Mouse (Mus musculus): Measurements from ENCODE around the gene Palm2. TPM values are rescaled to one million over a fixed set of nuclear protein-coding genes. Genes with fewer than 3 reads are reported as not detected.

Gene Palm2
- polyA plus RNA-seq, 1 experiment from 2014 or later = 2.9 TPM

- H3K9ac ChIP-seq = no peak overlapping the region
- 65% methylated on average over 4 of the region's 4 CpGs for WGBS
These were observed 12.9 kb downstream of the Palm2 start for GRCm38 (mm10) chr4:57446854-57447444.

GRCm38 (mm10) chr4:57451896-57452295 is 17.8 kb downstream of the Palm2 start:
- H3K27ac ChIP-seq = no peak overlapping the region
- H3K36me3 ChIP-seq (replicated peaks) = no peaks in the 10 kb centered on the region
- WGBS = 38% methylated on average over 3 of the region's 3 CpGs
- H3K9ac ChIP-seq = no peak overlapping the region
- no peaks in the 10 kb centered on the region for H3K9me3 ChIP-seq
- H3K4me3 ChIP-seq (replicated peaks) = no peak overlapping the region
- no peaks in the 10 kb centered on the region for H3K4me1 ChIP-seq
- ATAC-seq (ENCODE audit: low FRiP score) = no peak
- H3K27me3 ChIP-seq = no peaks in the 10 kb centered on the region
- H3K4me2 ChIP-seq = no peak overlapping the region

More at GRCm38 (mm10) chr4:57446854-57447444, 12.9 kb downstream of the Palm2 start:
- H3K27ac ChIP-seq = no peak overlapping the region
- H3K4me3 ChIP-seq (replicated peaks) = no peak overlapping the region
- no peak for ATAC-seq (ENCODE audit: low FRiP score)
- H3K9me3 ChIP-seq = no peaks in the 10 kb centered on the region
- no peaks in the 10 kb centered on the region for H3K36me3 ChIP-seq (replicated peaks)
- no peaks in the 10 kb centered on the region for H3K27me3 ChIP-seq
- no peak overlapping the region for H3K4me2 ChIP-seq
- H3K4me1 ChIP-seq = no peaks in the 10 kb centered on the region

GRCm38 (mm10) chr4:57452661-57453060 is 18.6 kb downstream of the Palm2 start:
- no peaks in the 10 kb centered on the region for H3K27me3 ChIP-seq
- H3K9me3 ChIP-seq = no peaks in the 10 kb centered on the region
- H3K9ac ChIP-seq = no peak overlapping the region
- H3K4me2 ChIP-seq = no peak overlapping the region
- H3K27ac ChIP-seq = no peak overlapping the region
- no peaks in the 10 kb centered on the region for H3K4me1 ChIP-seq
- no peaks in the 10 kb centered on the region for H3K36me3 ChIP-seq (replicated peaks)
- 93% methylated on average over 5 of the region's 5 CpGs for WGBS
- H3K4me3 ChIP-seq (replicated peaks) = no peak overlapping the region
- no peak for ATAC-seq (ENCODE audit: low FRiP score)

- ATAC-seq (ENCODE audit: low FRiP score) = no peak
- Histone ChIP-seq H3K4me3 (replicated peaks) (no peak overlapping the region), H3K9me3 (no peaks in the 10 kb centered on the region), H3K27me3 (no peaks in the 10 kb centered on the region), H3K9ac (no peak overlapping the region), H3K4me2 (no peak overlapping the region), H3K27ac (no peak overlapping the region), H3K4me1 (no peaks in the 10 kb centered on the region), H3K36me3 (replicated peaks) (no peaks in the 10 kb centered on the region)
- WGBS = 51% methylated on average over 3 of the region's 3 CpGs
These were observed 28.3 kb downstream of the Palm2 start for GRCm38 (mm10) chr4:57462378-57462777.

- 86% methylated on average over 7 of the region's 7 CpGs for WGBS
- H3K27ac ChIP-seq = no peak overlapping the region
- H3K9me3 ChIP-seq = no peaks in the 10 kb centered on the region
- H3K36me3 ChIP-seq (replicated peaks) = no peaks in the 10 kb centered on the region
- no peaks in the 10 kb centered on the region for H3K4me1 ChIP-seq
- no peak overlapping the region for H3K4me2 ChIP-seq
- no peak overlapping the region for H3K4me3 ChIP-seq (replicated peaks)
- H3K9ac ChIP-seq = no peak overlapping the region
- ATAC-seq (ENCODE audit: low FRiP score) = no peak
- H3K27me3 ChIP-seq = no peaks in the 10 kb centered on the region
These were observed 48.4 kb downstream of the Palm2 start for GRCm38 (mm10) chr4:57482435-57482834.

GRCm38 (mm10) chr4:57486392-57486791 is 52.3 kb downstream of the Palm2 start:
- no peak overlapping the region for H3K4me2 ChIP-seq
- no peaks in the 10 kb centered on the region for H3K36me3 ChIP-seq (replicated peaks)
- WGBS = 83% methylated on average over 3 of the region's 3 CpGs

GRCm38 (mm10) chr4:57489887-57490286 is 55.8 kb downstream of the Palm2 start:
- no peak overlapping the region for H3K9ac ChIP-seq
- no peaks in the 10 kb centered on the region for H3K27me3 ChIP-seq
- no peak for ATAC-seq (ENCODE audit: low FRiP score)
- H3K36me3 ChIP-seq (replicated peaks) = no peaks in the 10 kb centered on the region
- no peak overlapping the region for H3K4me3 ChIP-seq (replicated peaks)
- WGBS = 86% methylated on average over 6 of the region's 6 CpGs
- no peaks in the 10 kb centered on the region for H3K9me3 ChIP-seq
- H3K4me1 ChIP-seq = no peaks in the 10 kb centered on the region
- no peak overlapping the region for H3K27ac ChIP-seq
- no peak overlapping the region for H3K4me2 ChIP-seq

More at GRCm38 (mm10) chr4:57486392-57486791, 52.3 kb downstream of the Palm2 start:
- Histone ChIP-seq H3K27ac (no peak overlapping the region), H3K4me1 (no peaks in the 10 kb centered on the region), H3K27me3 (no peaks in the 10 kb centered on the region), H3K9me3 (no peaks in the 10 kb centered on the region), H3K9ac (no peak overlapping the region), H3K4me3 (replicated peaks) (no peak overlapping the region)
- ATAC-seq (ENCODE audit: low FRiP score) = no peak

GRCm38 (mm10) chr4:57504792-57505191 is 70.7 kb downstream of the Palm2 start:
- Histone ChIP-seq H3K9me3 (no peaks in the 10 kb centered on the region), H3K9ac (no peak overlapping the region), H3K4me2 (no peak overlapping the region), H3K4me3 (replicated peaks) (no peak overlapping the region), H3K27ac (no peak overlapping the region), H3K4me1 (no peaks in the 10 kb centered on the region), H3K27me3 (no peaks in the 10 kb centered on the region), H3K36me3 (replicated peaks) (no peaks in the 10 kb centered on the region)
- no peak for ATAC-seq (ENCODE audit: low FRiP score)
- WGBS = 92% methylated on average over 6 of the region's 6 CpGs

- no peaks in the 10 kb centered on the region for H3K36me3 ChIP-seq (replicated peaks)
- 59% methylated on average over 2 of the region's 3 CpGs for WGBS
- no peak overlapping the region for H3K4me3 ChIP-seq (replicated peaks)
- no peak overlapping the region for H3K9ac ChIP-seq
- no peak for ATAC-seq (ENCODE audit: low FRiP score)
- no peak overlapping the region for H3K4me2 ChIP-seq
- no peaks in the 10 kb centered on the region for H3K9me3 ChIP-seq
- no peak overlapping the region for H3K27ac ChIP-seq
- H3K4me1 ChIP-seq = no peaks in the 10 kb centered on the region
- H3K27me3 ChIP-seq = no peaks in the 10 kb centered on the region
These were observed 76.5 kb downstream of the Palm2 start for GRCm38 (mm10) chr4:57510576-57510975.

- Histone ChIP-seq H3K9ac (no peak overlapping the region), H3K9me3 (no peaks in the 10 kb centered on the region), H3K36me3 (replicated peaks) (no peaks in the 10 kb centered on the region), H3K27me3 (no peaks in the 10 kb centered on the region), H3K4me3 (replicated peaks) (no peak overlapping the region), H3K4me2 (no peak overlapping the region), H3K27ac (no peak overlapping the region), H3K4me1 (no peaks in the 10 kb centered on the region)
- WGBS = 94% methylated on average over 1 of the region's 1 CpGs
- ATAC-seq (ENCODE audit: low FRiP score) = no peak
These were observed 77.7 kb downstream of the Palm2 start for GRCm38 (mm10) chr4:57511734-57512133.

- Histone ChIP-seq H3K4me3 (replicated peaks) (no peak overlapping the region), H3K4me1 (no peaks in the 10 kb centered on the region), H3K4me2 (no peak overlapping the region), H3K9ac (no peak overlapping the region), H3K27ac (no peak overlapping the region), H3K9me3 (no peaks in the 10 kb centered on the region), H3K36me3 (replicated peaks) (no peaks in the 10 kb centered on the region), H3K27me3 (no peaks in the 10 kb centered on the region)
- ATAC-seq (ENCODE audit: low FRiP score) = no peak
- 88% methylated on average over 8 of the region's 8 CpGs for WGBS
These were observed 79.3 kb downstream of the Palm2 start for GRCm38 (mm10) chr4:57513241-57513933.

- ATAC-seq (ENCODE audit: low FRiP score) = no peak
- H3K4me2 ChIP-seq = no peak overlapping the region
- H3K27ac ChIP-seq = no peak overlapping the region
- no peaks in the 10 kb centered on the region for H3K4me1 ChIP-seq
- 87% methylated on average over 31 of the region's 31 CpGs for WGBS
- H3K9me3 ChIP-seq = no peaks in the 10 kb centered on the region
- no peak overlapping the region for H3K4me3 ChIP-seq (replicated peaks)
- no peaks in the 10 kb centered on the region for H3K27me3 ChIP-seq
- H3K36me3 ChIP-seq (replicated peaks) = no peaks in the 10 kb centered on the region
- H3K9ac ChIP-seq = no peak overlapping the region
These were observed 80.2 kb downstream of the Palm2 start for GRCm38 (mm10) chr4:57514003-57514937.

Data from forebrain, embryonic 12.5 days (tissue).